Mouse (Mus musculus) left cerebral cortex, postnatal 14 days (tissue): ENCODE measurements around the gene Nrp2. TPM values are rescaled to one million over a fixed set of nuclear protein-coding genes. Genes with fewer than 3 reads are reported as not detected.

Source experiments
- DNase-seq, 2 experiments: peaks; one replicate each; pipeline ENCODE4 v3.0.0; 2021 to 2022; ENCODE audit warnings: low spot score in 2 of 2, mixed read lengths in 1 of 2
- intact Hi-C: fragments of 180-260 bp; cut with DNase I; formaldehyde crosslinking; loops from one replicate; pipeline ENCODE4 v1.15.1; 2025
- total RNA-seq, 2 experiments: library from RNA; stranded (reverse); gene quantifications; 2 replicates each; pipeline ENCODE4 v1.2.3; 2021

Gene Nrp2
- total RNA-seq, 2 experiments from 2014 or later = 16.9 to 32.7 TPM

GRCm38 (mm10) chr1:62828156-62828555 lies 125.1 kb downstream of the Nrp2 start:
- intact Hi-C loops = no loop called here

GRCm38 (mm10) chr1:62829690-62830417 lies 126.8 kb downstream of the Nrp2 start:
- intact Hi-C loops = no loop called here
- no peak for DNase-seq

More at GRCm38 (mm10) chr1:62828156-62828555, 125.1 kb downstream of the Nrp2 start:
- DNase-seq = no peak

- intact Hi-C loops = no loop called here
- DNase-seq = no peak
Measured at GRCm38 (mm10) chr1:62830418-62830769, 127.3 kb downstream of the Nrp2 start.

GRCm38 (mm10) chr1:62831725-62832455 lies 128.8 kb downstream of the Nrp2 start:
- DNase-seq = no peak
- intact Hi-C loops = no loop called here

GRCm38 (mm10) chr1:62833356-62833755 lies 130.3 kb downstream of the Nrp2 start:
- intact Hi-C loops = no loop called here

GRCm38 (mm10) chr1:62834443-62835185 lies 131.5 kb downstream of the Nrp2 start:
- intact Hi-C loops = no loop called here
- DNase-seq = no peak

More at GRCm38 (mm10) chr1:62833356-62833755, 130.3 kb downstream of the Nrp2 start:
- no peak for DNase-seq

GRCm38 (mm10) chr1:62838083-62838482 lies 135.0 kb downstream of the Nrp2 start:
- no peak for DNase-seq
- intact Hi-C loops = no loop called here

- DNase-seq = no peak
- intact Hi-C loops = no loop called here
Measured at GRCm38 (mm10) chr1:62838631-62839030, 135.5 kb downstream of the Nrp2 start.

- DNase-seq = no peak
- intact Hi-C loops = no loop called here
Measured at GRCm38 (mm10) chr1:62843215-62843614, 140.1 kb downstream of the Nrp2 start.

GRCm38 (mm10) chr1:62850990-62851940 lies 148.2 kb downstream of the Nrp2 start:
- intact Hi-C loops = no loop called here
- no peak for DNase-seq

- intact Hi-C loops = no loop called here
- DNase-seq = no peak
Measured at GRCm38 (mm10) chr1:62853362-62853761, 150.3 kb downstream of the Nrp2 start.

- no peak for DNase-seq
- intact Hi-C loops = no loop called here
Measured at GRCm38 (mm10) chr1:62853996-62854395, 150.9 kb downstream of the Nrp2 start.

GRCm38 (mm10) chr1:62859098-62859497 lies 156.0 kb downstream of the Nrp2 start:
- intact Hi-C loops = no loop called here

GRCm38 (mm10) chr1:62859556-62860300 lies 156.6 kb downstream of the Nrp2 start:
- no peak for DNase-seq
- intact Hi-C loops = no loop called here

More at GRCm38 (mm10) chr1:62859098-62859497, 156.0 kb downstream of the Nrp2 start:
- DNase-seq = no peak

GRCm38 (mm10) chr1:62860327-62860726 lies 157.2 kb downstream of the Nrp2 start:
- intact Hi-C loops = no loop called here
- no peak for DNase-seq

GRCm38 (mm10) chr1:62860788-62861187 lies 157.7 kb downstream of the Nrp2 start:
- DNase-seq = no peak
- intact Hi-C loops = no loop called here
